Mouse (Mus musculus) gastrocnemius, postnatal 14 days (tissue): ENCODE data around the gene Kcnc2. TPM values are rescaled to one million over a fixed set of nuclear protein-coding genes. Genes with fewer than 3 reads are reported as not detected.
"Not testable (repeated sequence)": the region's sequence is repeated elsewhere in the genome, so short reads cannot be mapped to it uniquely, and the experiment has no call there.

Source experiments
- DNase-seq: peaks from one replicate; pipeline ENCODE4 v3.0.0; 2021; ENCODE audit warnings: mixed read lengths
- intact Hi-C: fragments of 180-260 bp; cut with DNase I; formaldehyde crosslinking; loops from one replicate; pipeline ENCODE4 v1.15.1; 2025; ENCODE audit warnings: low total_unique reads
- long read RNA-seq, 2 experiments: library from polyadenylated mRNA; stranded (forward); transcript quantifications; one replicate each; pipeline ENCODE4 v2.0.0; 2021
- total RNA-seq, 2 experiments: library from RNA; stranded (reverse); gene quantifications; 2 replicates each; pipeline ENCODE4 v1.2.3; 2021

Kcnc2 gene
- total RNA-seq = under 1 TPM; 0.23 to 0.27 TPM
- long read RNA-seq, experiment 1 = 0 reads
- long read RNA-seq, experiment 2 = 0 reads

DNA sequence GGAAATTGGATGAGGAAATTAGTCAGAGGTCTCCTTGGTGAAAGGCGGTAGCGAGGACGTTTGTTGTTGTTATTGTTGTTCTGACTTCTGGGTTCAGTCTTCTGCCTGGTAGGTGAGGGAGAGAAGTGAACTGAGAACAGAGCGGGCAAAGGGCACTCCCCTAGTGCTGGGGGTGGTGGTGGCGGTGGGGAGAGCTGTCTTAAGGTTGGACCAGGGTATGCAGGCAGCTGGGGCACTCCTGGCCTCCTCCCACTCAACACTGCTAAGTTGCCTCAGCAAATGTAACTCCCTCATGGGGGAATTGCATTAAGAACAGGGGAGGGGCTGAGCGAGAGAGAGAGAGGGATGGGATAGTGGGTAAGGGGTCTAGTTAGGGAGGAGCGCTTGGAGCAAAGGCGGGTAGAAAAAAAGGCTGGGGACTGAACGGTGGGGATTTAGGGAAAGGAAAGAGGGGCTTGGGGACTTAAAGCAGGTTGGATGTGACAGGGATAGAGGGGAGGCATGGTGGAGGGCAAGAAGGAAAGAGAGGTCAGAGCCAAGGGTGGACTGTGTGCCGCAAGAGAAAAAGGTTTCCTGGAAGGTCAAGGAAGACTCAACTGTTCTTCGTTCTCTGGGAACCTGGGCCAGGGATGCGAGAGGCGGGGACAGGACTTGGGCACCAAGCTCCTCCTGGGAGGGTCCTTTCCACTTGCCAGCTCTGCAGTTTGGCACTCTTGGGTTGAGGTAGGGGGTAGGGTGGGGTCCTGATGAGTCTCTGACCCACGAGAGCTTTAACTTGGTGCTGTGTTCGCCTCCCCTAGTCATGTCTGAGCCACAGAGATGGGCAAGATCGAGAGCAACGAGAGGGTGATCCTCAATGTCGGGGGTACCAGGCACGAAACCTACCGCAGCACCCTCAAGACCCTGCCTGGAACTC lies at the start of gene Kcnc2:
Gene Kcnc2 (plus strand): TSS at position 235 of the 916 bp plus-strand sequence.
- intact Hi-C loops = no loop called here

DNA sequence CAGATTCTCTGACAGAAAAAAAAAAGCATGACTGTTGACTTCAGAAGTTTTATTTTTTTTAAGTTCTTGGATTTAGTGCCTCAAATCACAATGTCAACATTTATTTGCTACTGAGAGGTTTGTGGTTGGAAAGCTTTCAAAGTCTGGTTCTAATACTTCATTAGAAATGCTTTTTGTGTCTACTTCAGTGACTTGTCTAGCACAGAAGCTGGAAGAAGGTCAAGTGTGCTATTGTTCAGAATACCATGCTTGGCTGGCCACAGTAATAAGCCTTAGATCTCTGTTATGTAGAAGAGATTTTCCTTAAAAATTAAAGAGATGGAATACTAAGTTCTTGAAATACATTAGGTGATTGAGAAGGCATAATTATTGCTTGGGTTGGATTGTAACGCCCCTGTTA lies 43.8 kb upstream of the Kcnc2 start:
- no peak for DNase-seq
- intact Hi-C loops = no loop called here

More for the DNA sequence above, at the start of gene Kcnc2:
- DNase-seq = no peak

GRCm38 (mm10) chr10:112229091-112229843 lies 41.7 kb upstream of the Kcnc2 start:
- DNase-seq, intact Hi-C loops: not testable (repeated sequence)

GRCm38 (mm10) chr10:112232733-112233132 lies 38.2 kb upstream of the Kcnc2 start:
- intact Hi-C loops, DNase-seq: not testable (repeated sequence)

DNA sequence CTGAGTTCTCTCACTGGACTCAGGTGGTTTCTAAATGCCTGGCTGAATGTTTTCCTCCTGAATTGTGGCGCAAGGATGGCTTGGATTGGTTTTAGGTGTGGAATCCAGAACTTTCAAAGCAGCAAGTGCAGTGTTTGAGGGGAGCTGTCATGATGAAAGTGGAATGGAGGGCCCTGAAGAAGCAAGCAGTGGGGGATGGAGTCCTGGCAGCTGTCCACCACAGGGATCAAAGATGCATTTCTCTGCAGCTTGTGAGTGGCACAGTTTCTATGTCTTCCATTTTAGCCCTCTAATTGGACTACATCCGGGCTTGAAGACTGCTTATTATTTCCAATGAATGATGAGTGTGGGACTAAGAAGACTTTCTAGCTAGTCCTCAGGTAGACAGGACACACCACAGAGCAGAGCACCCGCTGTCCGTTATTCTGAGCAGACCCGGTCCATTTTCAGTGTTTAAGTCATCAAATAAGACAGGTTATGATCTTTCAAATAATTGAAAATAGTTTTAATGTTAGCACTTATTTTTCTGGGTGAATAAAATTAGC lies 35.5 kb upstream of the Kcnc2 start:
- intact Hi-C loops, DNase-seq: not testable (repeated sequence)

DNA sequence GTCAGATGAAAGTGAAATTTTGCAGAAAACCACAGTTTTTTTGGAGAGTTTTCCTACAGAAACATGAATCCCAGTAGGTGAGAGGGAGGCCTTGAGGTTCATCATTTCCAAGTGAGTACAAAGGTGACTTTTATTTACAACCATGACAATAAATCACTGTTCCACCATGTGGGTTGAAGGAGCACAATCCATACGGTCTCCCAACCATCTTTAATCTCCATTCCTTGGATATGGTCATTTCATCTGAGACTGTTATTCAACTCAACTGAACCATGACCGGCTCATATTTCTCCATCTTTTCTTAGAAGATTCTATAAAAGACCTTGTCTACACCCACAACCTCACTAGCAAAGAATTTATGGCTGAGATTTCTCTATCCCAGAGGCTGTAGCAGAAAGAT lies 22.6 kb upstream of the Kcnc2 start:
- no peak for DNase-seq
- intact Hi-C loops = no loop called here

GRCm38 (mm10) chr10:112263467-112263866 lies 7.5 kb upstream of the Kcnc2 start:
- intact Hi-C loops = no loop called here

GRCm38 (mm10) chr10:112269481-112269880 lies 1.4 kb upstream of the Kcnc2 start:
- intact Hi-C loops = no loop called here
- no peak for DNase-seq

More at GRCm38 (mm10) chr10:112263467-112263866, 7.5 kb upstream of the Kcnc2 start:
- DNase-seq = no peak

- intact Hi-C loops = no loop called here
- DNase-seq = peak; percentile 16
Observed at GRCm38 (mm10) chr10:112269939-112270781, 761 bp upstream of the Kcnc2 start.

DNA sequence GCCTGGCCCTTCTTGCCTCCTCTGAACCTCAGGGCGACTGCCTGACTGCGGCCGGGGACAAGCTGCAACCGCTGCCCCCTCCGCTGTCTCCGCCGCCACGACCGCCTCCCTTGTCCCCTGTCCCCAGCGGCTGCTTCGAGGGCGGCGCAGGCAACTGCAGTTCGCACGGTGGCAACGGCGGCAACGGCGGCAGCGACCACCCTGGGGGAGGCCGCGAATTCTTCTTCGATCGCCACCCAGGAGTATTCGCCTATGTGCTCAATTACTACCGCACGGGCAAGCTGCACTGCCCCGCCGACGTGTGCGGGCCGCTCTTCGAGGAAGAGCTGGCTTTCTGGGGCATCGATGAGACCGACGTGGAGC lies 863 bp downstream of the Kcnc2 start:
- intact Hi-C loops = no loop called here
- DNase-seq = peak; percentile 10

DNA sequence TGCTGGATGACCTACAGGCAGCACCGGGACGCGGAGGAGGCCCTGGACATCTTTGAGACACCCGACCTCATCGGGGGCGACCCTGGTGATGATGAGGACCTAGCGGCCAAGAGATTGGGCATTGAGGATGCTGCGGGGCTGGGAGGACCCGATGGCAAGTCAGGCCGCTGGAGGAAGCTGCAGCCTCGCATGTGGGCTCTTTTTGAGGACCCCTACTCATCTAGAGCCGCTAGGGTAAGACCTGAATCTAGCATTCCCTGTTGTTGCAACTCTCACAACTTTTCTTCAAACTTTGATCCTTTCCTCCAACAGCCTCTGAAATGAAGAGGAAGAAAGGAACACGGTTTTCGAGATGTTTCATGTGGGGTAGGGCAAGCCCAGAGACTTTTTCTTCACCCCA lies 1.2 kb downstream of the Kcnc2 start:
- DNase-seq = no peak
- intact Hi-C loops = no loop called here

GRCm38 (mm10) chr10:112277996-112278395 lies 7.1 kb downstream of the Kcnc2 start:
- intact Hi-C loops = no loop called here
- DNase-seq = no peak

DNA sequence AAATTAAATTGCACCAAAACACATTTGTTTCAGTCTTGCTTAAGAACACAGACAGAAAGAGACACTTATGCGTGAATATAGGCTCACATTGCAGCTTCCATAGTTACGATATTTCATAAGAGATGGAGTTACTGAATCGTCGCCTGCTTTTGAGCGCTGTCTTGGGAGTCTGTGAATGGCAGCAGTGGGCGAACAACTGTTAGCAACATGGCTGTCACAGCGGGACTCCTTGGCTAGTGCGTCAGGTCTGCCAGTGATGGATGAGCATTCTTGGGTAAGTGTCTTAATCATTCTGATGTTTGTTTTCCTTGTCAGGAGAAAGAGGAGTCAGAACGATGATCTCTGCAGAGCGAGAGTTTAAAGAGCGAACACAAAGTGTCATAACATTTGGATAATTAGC lies 44.2 kb downstream of the Kcnc2 start:
- intact Hi-C loops = no loop called here
- DNase-seq = no peak

DNA sequence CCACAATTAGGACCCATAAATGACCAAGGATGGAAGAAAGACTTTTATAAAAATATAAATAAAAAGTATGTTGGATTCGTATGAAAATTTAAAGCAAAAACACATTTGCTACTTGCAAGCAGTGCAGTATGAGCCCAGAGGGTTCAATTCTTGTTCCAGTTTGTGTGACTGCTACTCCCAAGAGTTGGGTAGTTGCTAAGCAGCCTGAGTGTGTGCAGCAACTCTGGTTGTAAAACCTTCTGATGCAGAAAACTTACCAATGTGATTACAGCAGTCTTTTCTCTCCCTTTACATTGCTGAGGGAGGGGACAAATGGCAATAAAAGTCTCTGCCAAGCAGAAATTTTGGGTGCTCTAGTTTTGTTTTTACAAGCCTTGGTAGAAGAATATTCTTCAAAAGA lies 46.9 kb downstream of the Kcnc2 start:
- no peak for DNase-seq
- intact Hi-C loops = no loop called here

- intact Hi-C loops = no loop called here
- DNase-seq = no peak
Observed at GRCm38 (mm10) chr10:112357669-112358362, 86.9 kb downstream of the Kcnc2 start.

DNA sequence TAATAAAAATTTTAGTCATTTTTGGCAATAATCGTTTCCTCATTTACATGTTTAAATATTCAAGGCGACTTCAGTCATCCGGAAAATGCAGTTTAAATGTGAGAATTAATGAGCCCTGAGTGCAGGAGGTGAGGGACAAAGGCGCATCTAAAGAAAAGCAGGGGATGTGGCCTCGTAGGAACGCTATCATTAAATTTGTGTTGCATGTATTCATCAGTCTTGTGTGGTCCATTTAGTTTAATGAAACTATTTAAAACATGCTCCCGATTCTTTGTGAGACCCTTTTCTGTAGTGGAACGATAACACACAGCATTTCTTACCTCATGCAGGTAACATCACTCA lies 87.4 kb downstream of the Kcnc2 start:
- no peak for DNase-seq
- intact Hi-C loops = no loop called here

DNA sequence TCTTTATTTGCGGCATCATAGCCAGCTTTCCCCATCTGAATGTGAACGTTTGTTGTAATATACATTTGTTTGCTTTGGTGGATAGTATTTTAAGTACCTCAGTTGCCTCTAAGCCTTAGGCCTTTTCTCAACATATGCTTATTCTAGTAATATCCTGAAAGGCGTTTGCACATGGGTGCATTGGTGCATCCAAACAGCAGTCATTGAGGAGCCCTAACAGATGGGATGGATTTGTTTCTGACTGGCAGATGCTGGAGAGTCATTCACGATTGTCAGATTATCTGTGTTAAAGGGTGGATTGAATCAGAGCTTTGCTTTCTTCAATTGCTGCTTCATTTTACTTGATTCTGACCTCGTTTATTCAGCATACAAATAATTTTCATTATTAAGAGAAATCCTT lies 89.8 kb downstream of the Kcnc2 start:
- intact Hi-C loops = no loop called here

DNA sequence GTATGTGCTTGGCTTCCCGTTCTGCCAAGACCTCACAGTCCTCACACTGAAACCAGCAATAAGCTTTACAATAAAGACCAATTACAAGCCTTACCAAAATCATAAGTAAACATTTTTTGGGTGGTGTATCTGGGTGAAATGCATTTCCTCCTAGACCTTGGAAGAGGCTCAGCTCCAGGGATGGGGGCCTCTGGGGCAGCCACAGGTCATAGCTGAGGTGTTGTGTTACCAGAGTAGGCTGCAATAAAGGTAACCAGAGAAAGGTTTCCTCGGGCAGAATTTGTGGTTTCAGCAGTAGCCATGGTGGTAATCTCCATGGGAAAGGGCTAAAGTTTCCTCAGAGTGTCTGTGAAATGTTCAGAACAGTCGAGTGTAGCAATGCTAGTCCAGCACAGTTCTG lies 97.4 kb downstream of the Kcnc2 start:
- intact Hi-C loops = no loop called here
- no peak for DNase-seq

More for the DNA sequence above, 89.8 kb downstream of the Kcnc2 start:
- DNase-seq = no peak

- DNase-seq = no peak
- intact Hi-C loops = no loop called here
Observed at GRCm38 (mm10) chr10:112377163-112377562, 106.2 kb downstream of the Kcnc2 start.
